Mouse (Mus musculus): ENCODE measurements around the gene Pdcd7.

DNA sequence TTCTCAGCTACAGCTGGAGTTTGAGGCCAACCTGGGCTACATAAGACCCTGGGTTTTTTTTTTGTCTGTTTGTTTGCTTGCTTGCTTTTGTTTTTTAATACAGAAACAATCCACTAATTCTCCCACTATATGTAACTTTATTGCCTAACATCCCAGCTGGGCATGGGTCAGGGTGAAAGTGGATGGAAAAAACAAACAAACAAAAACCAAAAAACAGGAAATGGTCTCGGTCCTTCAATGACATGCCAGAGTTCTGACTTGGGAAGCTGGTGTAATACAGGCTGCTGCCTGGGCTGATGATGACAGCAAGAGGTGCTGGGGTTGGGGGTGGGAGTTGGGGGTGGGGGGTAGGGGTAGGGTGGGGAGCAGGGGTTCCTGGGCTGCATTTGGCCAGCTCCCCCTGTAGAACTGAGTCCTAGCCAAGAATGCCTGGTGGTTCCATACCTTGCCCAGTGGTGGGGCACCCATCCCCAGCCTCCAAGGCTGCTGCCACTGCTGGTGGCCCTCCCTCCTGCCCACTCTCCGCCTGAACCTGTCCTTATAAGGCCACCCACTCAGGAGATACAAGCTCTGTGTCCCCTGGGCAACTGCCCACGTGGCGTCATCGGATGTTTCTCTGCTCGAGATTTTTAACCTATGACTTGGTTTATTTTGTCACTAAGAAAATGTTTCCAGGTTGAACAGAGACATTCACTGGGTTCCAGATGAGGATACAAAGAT is 36.3 kb downstream of the Pdcd7 start:
- no peak for TF ChIP-seq CTCF (IDR thresholded peaks at IDR 0.05; ENCODE audit: control insufficient read depth, insufficient read depth, insufficient replicate concordance, low read depth, low read length)
- TF ChIP-seq POLR2A (IDR thresholded peaks at IDR 0.05; ENCODE audit: control insufficient read depth, low read depth, low read length) = no peak
